Mouse (Mus musculus): ENCODE data around the gene Tent4b. TPM values are rescaled to one million over a fixed set of nuclear protein-coding genes. Genes with fewer than 3 reads are reported as not detected.

The Tent4b gene
- polyA plus RNA-seq, 1 experiment from 2014 or later = 7.3 TPM

GRCm38 (mm10) chr8:88294977-88295376 lies 96.0 kb downstream of the Tent4b start:
- H3K27ac ChIP-seq = no peak overlapping the region
- 82% methylated on average over 2 of the region's 2 CpGs for WGBS
- ATAC-seq (ENCODE audit: insufficient number of reproducible peaks, low FRiP score, low TSS enrichment, low read depth) = no peak

DNA sequence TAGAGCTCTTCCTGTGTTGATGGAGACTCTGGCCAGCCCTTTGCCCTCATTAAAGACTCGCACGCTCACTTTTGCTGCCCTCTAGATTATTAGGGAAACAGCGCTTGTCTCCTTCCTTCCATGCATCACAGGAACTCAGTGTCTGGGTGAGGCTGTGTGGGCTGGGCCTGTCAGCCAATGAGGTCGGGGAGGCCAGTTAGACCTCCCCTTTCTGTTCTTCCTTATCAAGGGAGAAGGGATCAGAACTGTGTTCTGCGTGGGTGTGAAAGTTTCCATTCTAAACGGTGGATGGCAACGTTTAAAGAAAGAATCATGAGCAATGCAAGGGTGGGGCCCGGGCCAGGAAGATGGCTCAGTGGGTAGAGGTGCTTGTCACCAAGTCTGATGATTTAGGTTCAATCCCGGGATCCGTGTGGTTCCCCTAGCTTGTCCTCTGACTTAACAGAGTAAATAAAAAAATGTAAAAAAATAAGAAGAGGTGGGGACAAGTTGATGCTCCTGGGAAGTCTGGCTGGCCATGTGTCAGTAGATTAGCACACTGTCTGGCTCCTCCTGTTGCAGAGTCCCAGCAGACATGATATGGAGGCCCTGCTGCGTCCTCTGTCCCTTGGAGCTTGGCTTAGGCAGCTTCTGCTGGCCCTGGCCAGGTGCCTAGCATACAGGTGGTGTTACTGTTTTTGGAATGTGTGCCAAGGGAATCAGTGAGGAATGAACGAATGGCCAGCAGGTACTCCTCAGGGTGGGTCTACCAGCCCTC lies 99.1 kb downstream of the Tent4b start:
- H3K9me3 ChIP-seq = no peaks in the 10 kb centered on the region
- ATAC-seq (ENCODE audit: insufficient number of reproducible peaks, low FRiP score, low TSS enrichment, low read depth) = no peak
- H3K4me1 ChIP-seq = peaks cover 20% of the 10 kb centered on the region
- 47% methylated on average over 12 of the region's 12 CpGs for WGBS
- H3K36me3 ChIP-seq = no peaks in the 10 kb centered on the region
- H3K9ac ChIP-seq = no peak overlapping the region
- no peak overlapping the region for H3K4me2 ChIP-seq
- H3K27ac ChIP-seq = no peak overlapping the region
- H3K27me3 ChIP-seq = no peaks in the 10 kb centered on the region
- no peak overlapping the region for H3K4me3 ChIP-seq

More at GRCm38 (mm10) chr8:88294977-88295376, 96.0 kb downstream of the Tent4b start:
- H3K9me3 ChIP-seq = no peaks in the 10 kb centered on the region
- no peaks in the 10 kb centered on the region for H3K36me3 ChIP-seq
- H3K9ac ChIP-seq = no peak overlapping the region
- H3K4me2 ChIP-seq = no peak overlapping the region
- H3K4me1 ChIP-seq = peaks cover 11% of the 10 kb centered on the region; the same call in 1 of the 2 replicates
- no peaks in the 10 kb centered on the region for H3K27me3 ChIP-seq
- no peak overlapping the region for H3K4me3 ChIP-seq

DNA sequence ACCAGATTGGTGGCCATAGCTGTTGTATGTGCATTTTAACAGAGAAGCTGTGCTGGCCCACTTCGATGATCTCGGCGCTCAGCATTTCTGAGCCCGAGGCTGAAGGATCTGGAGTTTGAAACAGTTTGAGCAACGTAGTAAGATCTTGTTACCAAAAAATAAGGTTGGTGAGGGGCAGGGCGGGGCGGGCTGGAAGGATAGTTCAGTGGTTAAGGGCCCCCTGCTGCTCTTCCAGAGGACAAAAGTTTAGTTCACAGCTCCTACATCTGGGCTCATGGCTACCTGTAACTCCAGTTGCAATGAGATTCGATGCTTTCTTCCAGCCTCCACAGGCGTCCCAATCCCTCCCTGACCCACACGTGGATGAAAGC lies 99.7 kb downstream of the Tent4b start:
- no peak overlapping the region for H3K9ac ChIP-seq
- no peaks in the 10 kb centered on the region for H3K9me3 ChIP-seq
- no peaks in the 10 kb centered on the region for H3K36me3 ChIP-seq
- no peak overlapping the region for H3K27ac ChIP-seq
- WGBS = 80% methylated on average over 10 of the region's 10 CpGs
- H3K4me3 ChIP-seq = no peak overlapping the region
- H3K27me3 ChIP-seq = no peaks in the 10 kb centered on the region
- no peak for ATAC-seq (ENCODE audit: insufficient number of reproducible peaks, low FRiP score, low TSS enrichment, low read depth)
- no peak overlapping the region for H3K4me2 ChIP-seq
- H3K4me1 ChIP-seq = peaks cover 20% of the 10 kb centered on the region

- Histone ChIP-seq H3K27ac (no peak overlapping the region), H3K27me3 (no peaks in the 10 kb centered on the region), H3K9ac (0 out of 2 replicates have a peak overlapping the region, but pooled peaks have one; percentile 2), H3K4me1 (peaks cover 20% of the 10 kb centered on the region), H3K36me3 (no peaks in the 10 kb centered on the region), H3K9me3 (no peaks in the 10 kb centered on the region), H3K4me2 (no peak overlapping the region), H3K4me3 (no peak overlapping the region)
- WGBS = 53% methylated on average over 10 of the region's 10 CpGs
- no peak for ATAC-seq (ENCODE audit: insufficient number of reproducible peaks, low FRiP score, low TSS enrichment, low read depth)
These were observed 101.0 kb downstream of the Tent4b start for GRCm38 (mm10) chr8:88299907-88300603.

GRCm38 (mm10) chr8:88301589-88302437 lies 102.8 kb downstream of the Tent4b start:
- Histone ChIP-seq H3K4me2 (no peak overlapping the region), H3K4me3 (no peak overlapping the region), H3K9ac (no peak overlapping the region), H3K27me3 (no peaks in the 10 kb centered on the region), H3K27ac (no peak overlapping the region), H3K4me1 (peaks cover 20% of the 10 kb centered on the region), H3K9me3 (no peaks in the 10 kb centered on the region), H3K36me3 (no peaks in the 10 kb centered on the region)
- WGBS = 60% methylated on average over 15 of the region's 15 CpGs
- ATAC-seq (ENCODE audit: insufficient number of reproducible peaks, low FRiP score, low TSS enrichment, low read depth) = no peak

DNA sequence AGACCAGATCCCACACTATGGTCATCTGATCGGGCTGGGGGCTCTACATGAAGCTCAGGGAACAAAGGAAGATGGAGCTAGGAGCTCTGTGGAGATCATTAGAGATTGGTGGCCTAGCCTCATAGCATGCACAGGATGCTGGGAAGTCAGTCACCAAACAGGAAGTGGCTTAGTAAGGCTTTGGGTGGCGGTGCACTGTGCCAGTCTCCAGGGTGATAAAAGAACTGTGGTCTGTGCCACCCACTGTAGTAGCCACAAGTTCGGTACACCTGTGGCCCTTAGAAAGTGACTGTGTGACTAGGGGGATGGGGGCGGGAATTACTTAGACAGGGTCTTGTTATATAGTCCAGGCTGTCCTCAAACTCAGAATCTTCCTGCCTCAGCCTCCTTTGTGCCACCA lies 106.8 kb downstream of the Tent4b start:
- ATAC-seq (ENCODE audit: insufficient number of reproducible peaks, low FRiP score, low TSS enrichment, low read depth) = no peak
- Histone ChIP-seq H3K36me3 (no peaks in the 10 kb centered on the region), H3K9me3 (no peaks in the 10 kb centered on the region), H3K27ac (no peak overlapping the region), H3K9ac (no peak overlapping the region), H3K4me1 (peaks cover 6% of the 10 kb centered on the region), H3K4me3 (no peak overlapping the region), H3K27me3 (no peaks in the 10 kb centered on the region), H3K4me2 (no peak overlapping the region)
- WGBS = 89% methylated on average over 4 of the region's 4 CpGs

GRCm38 (mm10) chr8:88306511-88306910 lies 107.5 kb downstream of the Tent4b start:
- H3K4me1 ChIP-seq = peaks cover 5% of the 10 kb centered on the region
- no peaks in the 10 kb centered on the region for H3K27me3 ChIP-seq
- ATAC-seq (ENCODE audit: insufficient number of reproducible peaks, low FRiP score, low TSS enrichment, low read depth) = no peak
- no peak overlapping the region for H3K27ac ChIP-seq
- WGBS = 71% methylated on average over 14 of the region's 14 CpGs
- H3K9ac ChIP-seq = no peak overlapping the region
- H3K4me2 ChIP-seq = no peak overlapping the region
- H3K9me3 ChIP-seq = no peaks in the 10 kb centered on the region
- H3K4me3 ChIP-seq = no peak overlapping the region
- H3K36me3 ChIP-seq = no peaks in the 10 kb centered on the region

- H3K4me3 ChIP-seq = no peak overlapping the region
- H3K36me3 ChIP-seq = no peaks in the 10 kb centered on the region
- H3K4me2 ChIP-seq = no peak overlapping the region
- H3K27me3 ChIP-seq = no peaks in the 10 kb centered on the region
- H3K27ac ChIP-seq = no peak overlapping the region
- H3K9me3 ChIP-seq = no peaks in the 10 kb centered on the region
- WGBS = 91% methylated on average over 4 of the region's 4 CpGs
- no peaks in the 10 kb centered on the region for H3K4me1 ChIP-seq
- ATAC-seq (ENCODE audit: insufficient number of reproducible peaks, low FRiP score, low TSS enrichment, low read depth) = no peak
- no peak overlapping the region for H3K9ac ChIP-seq
These were observed 108.7 kb downstream of the Tent4b start for GRCm38 (mm10) chr8:88307736-88308135.

Other genes starting within 250 kb of the Tent4b start
- 14.3 and 14.5 TPM in 2 replicates for gene Zfp423, start 239.6 kb upstream of the Tent4b start, polyA plus RNA-seq (2015; fragmentation: Nextera tagmentation; extraction: Ambion mirVana)
- 61.3 and 61.7 TPM in 2 replicates for gene Cnep1r1, start 80.4 kb upstream of the Tent4b start, polyA plus RNA-seq (2015; fragmentation: Nextera tagmentation; extraction: Ambion mirVana)
- 45.0 and 46.3 TPM in 2 replicates for gene Heatr3, start 61.4 kb upstream of the Tent4b start, polyA plus RNA-seq (2015; fragmentation: Nextera tagmentation; extraction: Ambion mirVana)
- gene Adcy7, start 73.2 kb downstream of the Tent4b start, polyA plus RNA-seq (2015; fragmentation: Nextera tagmentation; extraction: Ambion mirVana) = 7.3 and 8.3 TPM in 2 replicates
- 54.4 and 63.2 TPM in 2 replicates for gene Brd7, start 163.0 kb downstream of the Tent4b start, polyA plus RNA-seq (2015; fragmentation: Nextera tagmentation; extraction: Ambion mirVana)

All from limb, embryonic 15.5 days (tissue).